Mouse (Mus musculus) cerebellum, postnatal 10 days (tissue): ENCODE results near the gene Jph2.
A peak's percentile ranks its signal among the peaks of the same experiment; 100 is the strongest.

Source experiments
- DNase-seq, 2 experiments: peaks; one replicate each; pipeline ENCODE4 v3.0.0; 2021; ENCODE audit warnings: mixed read lengths in 2 of 2

The Jph2 gene

GRCm38 (mm10) chr2:163397905-163398304, at the start of gene Jph2:
Gene Jph2 (minus strand): TSS chr2:163397993.
- DNase-seq = no peak

GRCm38 (mm10) chr2:163447375-163447774, 49.6 kb upstream of the Jph2 start:
- DNase-seq = no peak

GRCm38 (mm10) chr2:163444017-163444416, 46.2 kb upstream of the Jph2 start:
- DNase-seq = peak in 1 of 2 experiments; percentile 33

GRCm38 (mm10) chr2:163443543-163443942, 45.8 kb upstream of the Jph2 start:
- peak; percentile 65 to 73 for DNase-seq

GRCm38 (mm10) chr2:163439488-163439887, 41.7 kb upstream of the Jph2 start:
- peak; percentile 36 to 41 for DNase-seq

GRCm38 (mm10) chr2:163438619-163439451, 41.0 kb upstream of the Jph2 start:
- peak; percentile 65 to 76 for DNase-seq

- peak; percentile 89 to 90 for DNase-seq
Observed at GRCm38 (mm10) chr2:163438246-163438618, 40.4 kb upstream of the Jph2 start, which contains the start of gene Gdap1l1. Gene Gdap1l1 (plus strand): TSS chr2:163438476.

GRCm38 (mm10) chr2:163437800-163438199, 40.0 kb upstream of the Jph2 start:
- peak; percentile 28 to 57 for DNase-seq

- DNase-seq = peak; percentile 90 to 93
Observed at GRCm38 (mm10) chr2:163433971-163434370, 36.2 kb upstream of the Jph2 start.

GRCm38 (mm10) chr2:163431289-163431688, 33.5 kb upstream of the Jph2 start:
- no peak for DNase-seq

- no peak for DNase-seq
Observed at GRCm38 (mm10) chr2:163428346-163429011, 30.7 kb upstream of the Jph2 start.

- no peak for DNase-seq
Observed at GRCm38 (mm10) chr2:163424597-163424996, 26.8 kb upstream of the Jph2 start, which contains the start of gene Oser1. Gene Oser1 (minus strand): TSS chr2:163424697.

GRCm38 (mm10) chr2:163422895-163423660, 25.3 kb upstream of the Jph2 start:
- no peak for DNase-seq

GRCm38 (mm10) chr2:163420366-163420886, 22.6 kb upstream of the Jph2 start:
- peak; percentile 31 to 42 for DNase-seq

- peak; percentile 98 to 99 for DNase-seq
Observed at GRCm38 (mm10) chr2:163419346-163420045, 21.7 kb upstream of the Jph2 start.

GRCm38 (mm10) chr2:163418841-163419345, 21.1 kb upstream of the Jph2 start:
- no peak for DNase-seq

- no peak for DNase-seq
Observed at GRCm38 (mm10) chr2:163417830-163418229, 20.0 kb upstream of the Jph2 start.

- no peak for DNase-seq
Observed at GRCm38 (mm10) chr2:163417026-163417425, 19.2 kb upstream of the Jph2 start.

GRCm38 (mm10) chr2:163412846-163413590, 15.2 kb upstream of the Jph2 start:
- DNase-seq = no peak

- DNase-seq = no peak
Observed at GRCm38 (mm10) chr2:163412419-163412818, 14.6 kb upstream of the Jph2 start.

- no peak for DNase-seq
Observed at GRCm38 (mm10) chr2:163411840-163412239, 14.0 kb upstream of the Jph2 start.
